Mouse (Mus musculus) kidney, adult 2 months (tissue): ENCODE results near the gene Ugt2a1. TPM values are rescaled to one million over a fixed set of nuclear protein-coding genes. Genes with fewer than 3 reads are reported as not detected.
"Not testable (repeated sequence)": the region's sequence is repeated elsewhere in the genome, so short reads cannot be mapped to it uniquely, and the experiment has no call there.

Source experiments
- DNase-seq: peaks from one replicate; pipeline ENCODE4 v3.0.0; 2021
- H3K27ac ChIP-seq: fragments of 200-500 bp; 2 replicates; pipeline ENCODE4 v1.5.1; 2012; ENCODE audit warnings: low read depth, low read length, control low read depth, inconsistent platforms; ENCODE audit not compliant: insufficient read depth
- H3K27me3 ChIP-seq: fragments of 200-500 bp; replicated peaks from 2 replicates; pipeline ENCODE4 v1.6.1; 2012; ENCODE audit warnings: mild to moderate bottlenecking, moderate library complexity, low read length, inconsistent platforms; ENCODE audit not compliant: control insufficient read depth, insufficient read depth
- H3K36me3 ChIP-seq: fragments of 200-500 bp; 2 replicates; pipeline ENCODE4 v1.6.1; 2012; ENCODE audit warnings: mild to moderate bottlenecking, moderate library complexity, low read length, inconsistent platforms; ENCODE audit not compliant: control insufficient read depth, insufficient read depth
- H3K4me1 ChIP-seq: fragments of 200-500 bp; 2 replicates; pipeline ENCODE4 v1.6.1; 2011; ENCODE audit warnings: low read length; ENCODE audit not compliant: control insufficient read depth, insufficient read depth
- H3K4me3 ChIP-seq: fragments of 200-500 bp; 2 replicates; pipeline ENCODE4 v1.5.1; 2011; ENCODE audit warnings: mild to moderate bottlenecking, low read depth, low read length, control low read depth; ENCODE audit not compliant: insufficient read depth
- CTCF ChIP-seq: fragments of 200-500 bp; conservative IDR thresholded peaks from 2 replicates; pipeline ENCODE4 v1.5.1; 2011; ENCODE audit warnings: low read depth, mild to moderate bottlenecking, control low read depth, low read length, moderate library complexity, mixed read lengths; ENCODE audit not compliant: insufficient read depth, insufficient read length
- POLR2A ChIP-seq: fragments of 200-500 bp; IDR thresholded peaks from one replicate; pipeline ENCODE4 v1.6.1; 2011; ENCODE audit warnings: low read depth, low read length, control low read depth
- WGBS: fragments of 180-500 bp; shearing (Covaris S2); methylation state at CpG from one replicate; pipeline ENCODE4 v1.1.7; 2018; 5-methylcytosine and 5-hydroxymethylcytosine counted together
- polyA plus RNA-seq: library from polyadenylated mRNA; depleted of rRNA; stranded (reverse); fragments of >200 nt; gene quantifications from 2 replicates; pipeline ENCODE4 v1.2.3, GENCODE M21; 2012; rRNA removed

Ugt2a1 gene
- polyA plus RNA-seq, 1 experiment = not detected

- peaks cover 2% of the 10 kb centered on the region; the same call in 1 of the 2 replicates for H3K4me1 ChIP-seq
- no peak overlapping the region for H3K4me3 ChIP-seq
- TF ChIP-seq CTCF (no peak), POLR2A (no peak)
- DNase-seq = no peak
- H3K27me3 ChIP-seq = no peaks in the 10 kb centered on the region
- no peaks in the 10 kb centered on the region for H3K36me3 ChIP-seq
- no peak overlapping the region for H3K27ac ChIP-seq
Measured at GRCm38 (mm10) chr5:87455519-87455918, 35.2 kb downstream of the Ugt2a1 start.

- H3K36me3 ChIP-seq, H3K27ac ChIP-seq, H3K4me3 ChIP-seq, H3K27me3 ChIP-seq, H3K4me1 ChIP-seq: not testable (repeated sequence)
- WGBS = 84% methylated on average over 3 of the region's 5 CpGs
- peak; percentile 12 for DNase-seq
Measured at GRCm38 (mm10) chr5:87452514-87452913, 38.2 kb downstream of the Ugt2a1 start.

DNA sequence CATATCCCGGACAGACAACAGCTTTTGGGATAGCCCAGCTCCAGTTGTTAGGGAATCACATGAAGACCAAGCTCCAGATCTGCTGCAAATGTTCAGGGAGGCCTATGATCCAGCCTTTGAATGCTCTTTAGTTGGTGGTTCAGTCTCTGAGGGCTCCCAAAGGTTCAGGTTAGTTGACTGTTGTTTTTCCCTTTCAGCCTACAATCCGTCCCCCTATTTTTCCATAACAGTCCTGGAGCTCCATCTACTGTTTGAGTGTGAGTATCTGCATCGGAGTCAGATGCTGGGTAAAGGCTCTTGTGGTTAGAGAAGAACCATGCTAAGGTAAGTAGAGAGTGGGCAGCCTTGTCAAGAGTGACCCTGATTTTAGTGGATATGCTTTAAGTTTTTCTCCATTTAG is 54.4 kb downstream of the Ugt2a1 start:
- WGBS = 43% methylated on average over 3 of the region's 3 CpGs
- no peak for TF ChIP-seq POLR2A
- peak; percentile 29; the same call in 1 of the 2 replicates for TF ChIP-seq CTCF
- Histone ChIP-seq H3K4me3 (no peak overlapping the region), H3K27ac (no peak overlapping the region), H3K4me1 (no peaks in the 10 kb centered on the region), H3K36me3 (no peaks in the 10 kb centered on the region), H3K27me3 (no peaks in the 10 kb centered on the region)
- peak; percentile 73 for DNase-seq

DNA sequence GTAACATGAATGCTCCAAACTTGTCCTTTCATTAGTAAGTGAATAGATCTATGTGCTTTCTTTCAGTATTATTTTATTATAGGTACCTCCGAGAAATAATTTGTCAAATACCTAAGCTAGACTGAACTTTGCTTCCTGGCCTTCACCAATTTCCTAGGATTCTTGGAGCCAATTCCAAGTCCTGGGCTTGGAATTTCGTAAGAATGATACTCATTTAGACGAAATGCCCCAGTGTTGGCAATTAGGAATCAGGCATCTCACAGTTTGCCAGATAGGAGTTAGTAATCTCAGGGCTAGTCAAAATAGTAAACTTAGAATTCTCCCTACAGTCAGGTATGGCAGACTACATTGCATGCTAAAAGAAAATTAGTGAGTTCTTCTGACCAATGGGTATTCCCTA is 65.0 kb downstream of the Ugt2a1 start:
- no peak for TF ChIP-seq POLR2A
- 45% methylated on average over 3 of the region's 3 CpGs for WGBS
- no peaks in the 10 kb centered on the region; the same call in 1 of the 2 replicates for H3K4me1 ChIP-seq

GRCm38 (mm10) chr5:87424041-87424440 is 66.6 kb downstream of the Ugt2a1 start, which contains the start of gene Ugt2b38:
Gene Ugt2b38, minus strand, starts transcription at chr5:87424203.
- H3K4me3 ChIP-seq, H3K4me1 ChIP-seq, H3K27me3 ChIP-seq, H3K27ac ChIP-seq, H3K36me3 ChIP-seq: not testable (repeated sequence)
- 43% methylated on average over 2 of the region's 2 CpGs for WGBS
- DNase-seq = peak; percentile 78

More for the DNA sequence above, 65.0 kb downstream of the Ugt2a1 start:
- no peaks in the 10 kb centered on the region for H3K27me3 ChIP-seq
- peak; percentile 72 for DNase-seq
- H3K27ac ChIP-seq = no peak overlapping the region
- H3K4me3 ChIP-seq = no peak overlapping the region
- no peaks in the 10 kb centered on the region for H3K36me3 ChIP-seq

Other genes starting within 250 kb of the Ugt2a1 start
- gene Ugt2b37, start 236.1 kb downstream of the Ugt2a1 start, polyA plus RNA-seq = 0.57 and 0.99 TPM in 2 replicates
- gene Ugt2a3, start 153.7 kb downstream of the Ugt2a1 start, polyA plus RNA-seq = 0.28 and 0.33 TPM in 2 replicates
- gene Ugt2b38, start 66.7 kb downstream of the Ugt2a1 start, polyA plus RNA-seq = 37.2 and 48.1 TPM in 2 replicates
- not detected in 2 replicates for gene Ugt2a2, start 8.6 kb downstream of the Ugt2a1 start, polyA plus RNA-seq
- not detected in 2 replicates for gene Gm43638, start 4.1 kb downstream of the Ugt2a1 start, polyA plus RNA-seq
- gene Sult1b1, start 47.3 kb upstream of the Ugt2a1 start, polyA plus RNA-seq = 0.72 and 0.92 TPM in 2 replicates
- 20.3 and 34.2 TPM in 2 replicates for gene Sult1d1, start 78.2 kb upstream of the Ugt2a1 start, polyA plus RNA-seq
- gene Sult1e1, start 100.7 kb upstream of the Ugt2a1 start, polyA plus RNA-seq = not detected in 2 replicates
- gene Csn1s1, start 175.3 kb upstream of the Ugt2a1 start, polyA plus RNA-seq = not detected in 2 replicates
- gene Csn2, start 208.8 kb upstream of the Ugt2a1 start, polyA plus RNA-seq = not detected in 2 replicates